Mouse (Mus musculus) hindbrain, embryonic 11.5 days (tissue): ENCODE data around the gene Allc. TPM values are rescaled to one million over a fixed set of nuclear protein-coding genes. Genes with fewer than 3 reads are reported as not detected.

Experiments
- ATAC-seq: fragments of 200-750 bp; cut with Nextera tagmentation; 2 replicates; pipeline ENCODE4 v1.8.0; 2017; ENCODE audit warnings: mild to moderate bottlenecking, moderate TSS enrichment, moderate library complexity; ENCODE audit not compliant: low FRiP score
- DNase-seq: peaks from one replicate; pipeline ENCODE4 v3.0.0-alpha.2; 2015; ENCODE audit warnings: low spot score
- H3K27ac ChIP-seq: fragments of 300-500 bp; sonication (generic); 2 replicates; pipeline ENCODE4 v1.5.1; 2014; ENCODE audit warnings: mild to moderate bottlenecking, low read depth, low read length
- H3K27me3 ChIP-seq: fragments of 300-500 bp; sonication (generic); 2 replicates; pipeline ENCODE4 v1.6.1; 2014; ENCODE audit warnings: mild to moderate bottlenecking, low read length, moderate library complexity, mixed read lengths; ENCODE audit not compliant: control insufficient read depth, insufficient read depth
- H3K36me3 ChIP-seq: fragments of 300-500 bp; sonication (generic); 2 replicates; pipeline ENCODE4 v1.6.1; 2014; ENCODE audit warnings: mild to moderate bottlenecking, low read length, moderate library complexity, mixed read lengths; ENCODE audit not compliant: control insufficient read depth, insufficient read depth
- H3K4me1 ChIP-seq: fragments of 300-500 bp; sonication (generic); replicated peaks from 2 replicates; pipeline ENCODE4 v1.6.1; 2014; ENCODE audit warnings: low read length, mixed read lengths; ENCODE audit not compliant: control insufficient read depth, insufficient read depth
- H3K4me2 ChIP-seq: fragments of 300-500 bp; sonication (generic); replicated peaks from 2 replicates; pipeline ENCODE4 v1.6.1; 2014; ENCODE audit warnings: mild to moderate bottlenecking, low read depth, low read length
- H3K4me3 ChIP-seq: fragments of 300-500 bp; sonication (generic); 2 replicates; pipeline ENCODE4 v1.5.1; 2014; ENCODE audit warnings: low read depth, low read length
- H3K9ac ChIP-seq: fragments of 300-500 bp; sonication (generic); 2 replicates; pipeline ENCODE4 v1.6.1; 2014; ENCODE audit warnings: low read depth, low read length
- H3K9me3 ChIP-seq: fragments of 300-500 bp; sonication (generic); 2 replicates; pipeline ENCODE4 v1.6.1; 2016; ENCODE audit warnings: low read length; ENCODE audit not compliant: control insufficient read depth
- WGBS: fragments of 180-500 bp; shearing (Covaris S2); extraction: QIAGEN DNeasy Blood & Tissue Kit; methylation state at CpG from one replicate; pipeline ENCODE4 v1.1.7; 2014; 5-methylcytosine and 5-hydroxymethylcytosine counted together
- polyA plus RNA-seq: library from polyadenylated mRNA; unstranded; fragments of >200 nt; fragmentation: Nextera tagmentation; extraction: Ambion mirVana; gene quantifications from 2 replicates; pipeline ENCODE4 v1.2.1, GENCODE M21; 2014

The Allc gene
- polyA plus RNA-seq, 1 experiment from 2014 or later, result not detected

DNA sequence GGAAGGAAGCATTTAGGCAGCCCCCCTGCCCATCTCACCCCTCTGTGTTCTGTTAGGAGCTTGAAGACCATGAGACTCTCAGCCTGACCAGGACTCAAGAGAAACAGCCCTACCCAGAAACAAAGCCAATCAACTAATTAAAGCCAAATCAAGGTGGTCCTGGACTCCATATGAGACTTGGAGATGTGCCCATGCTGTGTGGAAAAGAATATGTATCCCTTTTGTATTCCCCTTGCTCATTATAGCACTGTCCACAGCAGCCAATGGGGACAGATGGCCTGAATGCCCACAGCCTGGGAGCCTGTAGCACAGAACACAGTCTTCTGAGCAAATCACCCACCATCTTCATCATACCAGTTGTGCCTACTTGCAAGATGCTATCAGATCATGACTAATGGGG lies 14.5 kb upstream of the Allc start:
- Histone ChIP-seq H3K9ac (no peak overlapping the region), H3K36me3 (no peaks in the 10 kb centered on the region), H3K4me3 (no peak overlapping the region), H3K4me1 (no peaks in the 10 kb centered on the region), H3K27me3 (no peaks in the 10 kb centered on the region), H3K27ac (no peak overlapping the region), H3K9me3 (no peaks in the 10 kb centered on the region), H3K4me2 (no peak overlapping the region)
- ATAC-seq (no peak), DNase-seq (no peak)

DNA sequence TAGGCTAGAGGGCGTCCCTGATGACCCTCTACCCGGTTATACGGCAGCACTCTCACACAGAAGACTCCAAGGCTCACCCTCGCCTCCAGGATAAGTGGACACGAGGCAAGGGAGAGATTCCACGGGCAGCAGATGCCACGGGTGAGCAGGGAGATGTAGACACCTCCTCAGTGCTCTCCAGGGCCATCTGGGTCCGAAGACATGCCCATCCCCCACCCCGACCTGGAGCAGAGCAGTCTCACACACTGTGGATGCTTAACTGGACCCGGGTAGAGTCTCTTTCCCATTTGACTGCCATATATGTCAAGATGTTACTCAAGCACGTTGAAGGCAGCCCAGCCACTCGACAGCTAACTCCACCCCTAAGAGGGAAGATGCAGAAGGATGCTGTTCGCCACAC lies 8.1 kb upstream of the Allc start:
- no peak for ATAC-seq
- DNase-seq, result no peak
- no peaks in the 10 kb centered on the region for H3K9me3 ChIP-seq

DNA sequence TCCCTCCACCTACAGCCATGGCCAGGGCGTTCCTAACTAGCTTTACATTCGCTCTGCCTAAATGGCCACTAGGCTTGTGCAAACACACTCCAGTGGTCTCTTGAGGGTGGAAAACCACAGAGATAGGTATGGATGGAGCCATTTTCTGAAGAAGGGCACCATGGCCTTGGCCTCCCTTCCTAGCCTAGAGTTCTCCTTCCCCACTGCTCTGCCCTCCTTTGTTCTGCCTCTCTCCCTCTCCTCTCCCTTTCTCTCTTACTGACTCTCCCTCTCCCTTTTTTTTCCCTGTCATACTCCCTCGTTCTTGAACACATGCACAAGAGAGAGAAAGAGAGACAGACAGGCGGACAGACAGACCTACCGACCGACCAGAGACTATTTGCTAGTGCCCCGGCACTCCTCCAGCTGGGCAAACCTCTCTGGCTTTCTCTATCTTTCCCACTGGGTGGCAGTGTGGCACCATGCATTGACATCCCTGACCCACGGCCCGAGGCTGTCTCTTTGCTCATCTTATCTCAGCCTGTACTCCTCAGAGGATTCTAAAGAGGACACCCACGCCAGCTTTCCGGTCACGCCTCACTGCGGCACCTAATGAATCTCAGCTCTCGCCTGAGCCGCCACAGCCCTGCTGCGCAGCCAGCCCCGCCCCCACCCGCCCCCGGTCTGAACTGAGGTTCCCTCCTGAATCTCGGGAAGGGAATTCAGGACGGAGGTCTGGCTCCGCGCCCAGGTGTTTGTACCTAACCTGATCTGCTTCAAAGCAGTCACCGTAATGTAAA lies 7.0 kb upstream of the Allc start:
- H3K4me3 ChIP-seq, result peak overlapping the region; percentile 30
- H3K4me2 ChIP-seq, result peak overlapping the region; percentile 54
- H3K27me3 ChIP-seq, result no peaks in the 10 kb centered on the region
- ATAC-seq (peak; percentile 93), DNase-seq (peak; percentile 87)
- H3K27ac ChIP-seq, result 0 out of 2 replicates have a peak overlapping the region, but pooled peaks have one; percentile 27
- H3K9me3 ChIP-seq, result no peaks in the 10 kb centered on the region
- H3K36me3 ChIP-seq, result no peaks in the 10 kb centered on the region
- 11% methylated on average over 20 of the region's 24 CpGs for WGBS
- H3K9ac ChIP-seq, result peak overlapping the region; percentile 49; the same call in 1 of the 2 replicates
- H3K4me1 ChIP-seq, result no peaks in the 10 kb centered on the region

More for the DNA sequence above, 8.1 kb upstream of the Allc start:
- Histone ChIP-seq H3K36me3 (no peaks in the 10 kb centered on the region), H3K27ac (no peak overlapping the region), H3K4me2 (no peak overlapping the region), H3K27me3 (no peaks in the 10 kb centered on the region), H3K4me1 (no peaks in the 10 kb centered on the region), H3K9ac (no peak overlapping the region), H3K4me3 (no peak overlapping the region)
- 51% methylated on average over 13 of the region's 13 CpGs for WGBS

DNA sequence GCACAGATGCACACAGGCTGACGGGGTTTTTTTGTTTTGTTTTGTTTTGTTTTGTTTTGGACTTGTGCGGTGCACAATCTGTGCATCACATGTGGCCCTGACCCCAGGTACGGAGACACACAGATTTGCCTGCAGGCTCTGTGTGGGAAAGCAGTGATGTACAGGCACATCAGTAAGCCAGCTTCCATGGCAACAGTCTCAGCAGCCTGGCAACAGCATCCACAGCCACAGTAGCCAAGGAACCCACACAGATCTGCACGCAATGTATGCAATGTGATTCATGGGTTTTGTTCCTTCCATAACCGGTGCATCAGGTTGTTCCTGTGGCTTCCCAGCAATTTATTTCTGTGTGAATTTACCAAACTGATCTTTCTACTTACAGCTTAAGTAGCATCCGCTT lies 5.6 kb upstream of the Allc start:
- no peak for ATAC-seq

DNA sequence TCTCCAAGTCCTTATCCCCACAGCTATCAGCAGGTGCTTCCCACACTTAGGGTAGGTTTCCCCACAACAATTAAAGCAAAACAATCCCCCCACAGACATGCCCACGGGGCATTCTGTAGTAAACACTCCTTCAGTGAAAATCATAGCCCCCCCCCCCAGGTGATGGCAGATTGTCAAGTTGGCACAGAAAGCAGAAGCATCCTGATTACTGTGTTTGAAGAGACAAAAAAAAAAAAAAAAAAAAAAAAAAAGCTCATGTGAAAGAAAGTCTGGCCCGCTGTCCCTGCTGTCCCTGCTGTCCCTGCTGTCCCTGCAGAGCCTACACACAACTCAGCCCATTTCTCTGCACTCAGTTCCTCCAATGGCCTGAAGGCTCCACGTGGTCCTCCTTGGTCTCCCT lies 1.7 kb upstream of the Allc start:
- Histone ChIP-seq H3K4me1 (no peaks in the 10 kb centered on the region), H3K27ac (no peak overlapping the region), H3K4me3 (no peak overlapping the region), H3K9me3 (no peaks in the 10 kb centered on the region), H3K36me3 (no peaks in the 10 kb centered on the region), H3K27me3 (no peaks in the 10 kb centered on the region), H3K4me2 (no peak overlapping the region), H3K9ac (no peak overlapping the region)
- WGBS, result 80% methylated on average over 3 of the region's 3 CpGs
- ATAC-seq (no peak), DNase-seq (no peak)

More for the DNA sequence above, 5.6 kb upstream of the Allc start:
- H3K27me3 ChIP-seq, result no peaks in the 10 kb centered on the region
- 0 out of 2 replicates have a peak overlapping the region, but pooled peaks have one; percentile 4 for H3K9ac ChIP-seq
- H3K9me3 ChIP-seq, result no peaks in the 10 kb centered on the region
- H3K4me2 ChIP-seq, result no peak overlapping the region
- DNase-seq, result peak; percentile 24
- H3K4me1 ChIP-seq, result no peaks in the 10 kb centered on the region
- H3K4me3 ChIP-seq, result no peak overlapping the region
- WGBS, result 69% methylated on average over 6 of the region's 6 CpGs
- H3K36me3 ChIP-seq, result no peaks in the 10 kb centered on the region
- H3K27ac ChIP-seq, result no peak overlapping the region

DNA sequence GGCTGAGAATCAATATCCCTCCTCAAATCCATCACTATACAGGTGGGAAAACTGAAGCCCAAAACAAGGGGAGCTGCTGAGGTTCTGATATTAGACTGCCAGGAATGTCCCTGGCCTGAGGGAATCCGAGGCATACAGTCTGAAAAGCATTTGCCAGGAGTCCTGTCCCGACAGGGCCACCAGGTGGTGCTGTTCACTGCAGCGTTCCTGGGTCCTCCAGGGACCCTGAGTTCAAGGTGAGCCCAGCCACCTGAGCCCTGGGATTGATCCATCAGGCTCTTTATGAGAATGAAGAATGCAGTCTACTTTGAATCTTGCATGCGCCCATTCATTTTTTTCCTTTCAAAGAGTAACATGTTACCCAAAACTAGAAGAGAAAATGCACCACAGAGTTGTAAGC lies 3.2 kb downstream of the Allc start:
- Histone ChIP-seq H3K4me2 (no peak overlapping the region), H3K4me1 (no peaks in the 10 kb centered on the region), H3K9me3 (no peaks in the 10 kb centered on the region), H3K27ac (no peak overlapping the region), H3K36me3 (no peaks in the 10 kb centered on the region), H3K27me3 (no peaks in the 10 kb centered on the region), H3K9ac (no peak overlapping the region), H3K4me3 (no peak overlapping the region)
- ATAC-seq (no peak), DNase-seq (peak; percentile 47)
- WGBS, result 32% methylated on average over 4 of the region's 4 CpGs

DNA sequence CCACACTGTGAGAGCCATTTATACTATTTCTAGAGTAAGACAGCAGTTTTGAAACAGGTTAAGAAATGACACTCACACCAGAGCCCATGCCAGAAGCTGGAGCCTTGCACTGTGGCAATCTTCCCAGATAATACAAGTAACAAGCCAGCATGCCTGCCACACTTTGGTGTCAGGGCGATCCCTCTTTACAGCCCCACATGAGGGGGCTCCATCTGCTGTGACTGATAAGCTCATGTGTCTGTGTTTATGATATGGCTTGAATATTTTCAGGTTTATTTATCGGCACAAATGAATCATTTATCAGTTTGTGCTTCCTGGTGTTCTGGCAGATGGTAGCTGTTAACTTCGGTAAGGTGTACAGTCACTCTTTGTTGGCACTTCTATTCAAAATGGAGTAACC lies 4.2 kb downstream of the Allc start:
- no peaks in the 10 kb centered on the region for H3K9me3 ChIP-seq
- H3K4me3 ChIP-seq, result no peak overlapping the region
- no peak overlapping the region for H3K9ac ChIP-seq
- H3K36me3 ChIP-seq, result no peaks in the 10 kb centered on the region
- WGBS, result 86% methylated on average over 3 of the region's 3 CpGs
- H3K4me1 ChIP-seq, result no peaks in the 10 kb centered on the region
- no peak for ATAC-seq
- no peak overlapping the region for H3K4me2 ChIP-seq
- no peaks in the 10 kb centered on the region for H3K27me3 ChIP-seq
- DNase-seq, result no peak
- H3K27ac ChIP-seq, result no peak overlapping the region

DNA sequence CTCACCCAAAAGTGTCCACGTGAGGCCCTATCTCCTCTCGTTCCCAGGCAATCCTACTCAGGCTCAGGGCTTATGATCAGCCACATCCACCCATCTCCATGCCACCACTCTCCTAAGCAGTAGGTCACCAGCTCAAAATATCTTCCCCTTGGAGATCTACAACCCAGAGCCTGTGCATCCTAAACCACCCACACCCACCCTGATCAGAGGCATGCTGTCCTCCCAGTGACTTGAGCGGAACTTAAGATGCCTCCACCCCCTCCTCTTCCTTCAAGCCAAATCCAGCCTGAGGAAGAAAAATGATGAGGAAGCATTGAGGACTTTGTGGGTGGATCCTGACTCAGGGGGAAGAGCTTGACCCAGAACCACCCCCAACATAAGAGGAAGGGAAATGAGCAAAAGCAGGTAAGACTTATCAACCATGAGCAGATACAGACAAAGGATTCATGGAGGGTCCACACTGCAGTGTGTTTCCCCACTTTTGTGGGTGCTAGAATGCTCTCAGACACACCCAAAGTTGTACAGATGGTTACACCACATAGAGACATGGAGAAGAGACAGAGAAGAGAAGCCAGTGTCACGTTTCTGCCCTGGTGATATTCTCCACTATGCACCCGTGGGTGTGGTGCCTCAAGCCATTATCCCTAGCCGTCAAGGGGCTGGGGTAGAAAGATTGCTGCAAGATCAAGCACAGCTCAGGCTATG lies 6.8 kb downstream of the Allc start:
- no peak overlapping the region for H3K4me2 ChIP-seq
- 77% methylated on average over 6 of the region's 6 CpGs for WGBS
- no peak overlapping the region for H3K9ac ChIP-seq
- H3K4me3 ChIP-seq, result no peak overlapping the region
- no peaks in the 10 kb centered on the region for H3K4me1 ChIP-seq
- ATAC-seq, result no peak
- DNase-seq, result no peak
- no peaks in the 10 kb centered on the region for H3K36me3 ChIP-seq
- H3K27ac ChIP-seq, result no peak overlapping the region
- H3K9me3 ChIP-seq, result no peaks in the 10 kb centered on the region
- H3K27me3 ChIP-seq, result no peaks in the 10 kb centered on the region

DNA sequence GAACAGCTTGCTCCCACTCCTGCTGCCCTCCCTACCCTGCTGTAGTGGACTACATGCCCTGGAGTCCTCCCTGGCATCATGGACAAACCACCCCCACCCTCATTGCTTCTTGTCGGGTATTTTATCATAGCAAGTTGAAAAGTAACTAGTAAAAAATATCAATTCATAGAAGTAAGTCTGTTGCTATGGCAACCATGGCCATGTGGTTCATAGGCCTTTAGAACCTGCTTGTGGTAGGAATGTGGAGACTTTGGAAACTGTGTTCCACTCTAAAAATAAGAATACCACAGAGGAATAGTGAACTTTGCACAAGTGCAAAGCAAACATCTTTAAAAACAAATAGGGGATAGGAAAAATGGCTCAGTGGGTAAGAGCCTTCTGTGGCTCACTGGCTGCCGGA lies 10.1 kb downstream of the Allc start:
- Histone ChIP-seq H3K36me3 (no peaks in the 10 kb centered on the region), H3K27ac (no peak overlapping the region), H3K27me3 (no peaks in the 10 kb centered on the region), H3K9me3 (no peaks in the 10 kb centered on the region), H3K4me3 (no peak overlapping the region), H3K9ac (no peak overlapping the region), H3K4me1 (no peaks in the 10 kb centered on the region), H3K4me2 (no peak overlapping the region)
- no peak for ATAC-seq
- WGBS, result 89% methylated on average over 2 of the region's 2 CpGs
- no peak for DNase-seq
